Mouse (Mus musculus) forebrain, embryonic 12.5 days (tissue): ENCODE measurements around the gene Zbtb12. TPM values are rescaled to one million over a fixed set of nuclear protein-coding genes. Genes with fewer than 3 reads are reported as not detected.

Experiments used
- ATAC-seq: fragments of 200-750 bp; cut with Nextera tagmentation; 2 replicates; pipeline ENCODE4 v1.8.0; 2017; ENCODE audit warnings: moderate TSS enrichment; ENCODE audit not compliant: low FRiP score
- H3K27ac ChIP-seq: fragments of 300-500 bp; sonication (generic); 2 replicates; pipeline ENCODE4 v1.5.1; 2016; ENCODE audit warnings: mild to moderate bottlenecking
- H3K27me3 ChIP-seq: fragments of 300-500 bp; sonication (generic); 2 replicates; pipeline ENCODE4 v1.6.1; 2016; ENCODE audit warnings: mild to moderate bottlenecking
- H3K36me3 ChIP-seq: fragments of 300-500 bp; sonication (generic); replicated peaks from 2 replicates; pipeline ENCODE4 v1.6.1; 2016; ENCODE audit warnings: mild to moderate bottlenecking
- H3K4me1 ChIP-seq: fragments of 300-500 bp; sonication (generic); 2 replicates; pipeline ENCODE4 v1.6.1; 2016
- H3K4me2 ChIP-seq: fragments of 300-500 bp; sonication (generic); 2 replicates; pipeline ENCODE4 v1.6.1; 2016; ENCODE audit warnings: mild to moderate bottlenecking, moderate library complexity
- H3K4me3 ChIP-seq: fragments of 300-500 bp; sonication (generic); replicated peaks from 2 replicates; pipeline ENCODE4 v1.5.1; 2016; ENCODE audit warnings: mild to moderate bottlenecking
- H3K9ac ChIP-seq: fragments of 300-500 bp; sonication (generic); 2 replicates; pipeline ENCODE4 v1.6.1; 2016; ENCODE audit warnings: mild to moderate bottlenecking
- H3K9me3 ChIP-seq: fragments of 300-500 bp; sonication (generic); 2 replicates; pipeline ENCODE4 v1.6.1; 2016
- whole genome bisulfite sequencing: fragments of 180-500 bp; shearing (Covaris S2); methylation state at CpG from one replicate; pipeline ENCODE4 v1.1.7; 2016; 5-methylcytosine and 5-hydroxymethylcytosine counted together
- polyA plus RNA-seq: library from polyadenylated mRNA; unstranded; fragments of >200 nt; fragmentation: Nextera tagmentation; extraction: Ambion mirVana; gene quantifications from 2 replicates; pipeline ENCODE4 v1.2.1, GENCODE M21; 2016

Zbtb12 gene
- polyA plus RNA-seq, 1 experiment from 2014 or later: 9.2 TPM

DNA sequence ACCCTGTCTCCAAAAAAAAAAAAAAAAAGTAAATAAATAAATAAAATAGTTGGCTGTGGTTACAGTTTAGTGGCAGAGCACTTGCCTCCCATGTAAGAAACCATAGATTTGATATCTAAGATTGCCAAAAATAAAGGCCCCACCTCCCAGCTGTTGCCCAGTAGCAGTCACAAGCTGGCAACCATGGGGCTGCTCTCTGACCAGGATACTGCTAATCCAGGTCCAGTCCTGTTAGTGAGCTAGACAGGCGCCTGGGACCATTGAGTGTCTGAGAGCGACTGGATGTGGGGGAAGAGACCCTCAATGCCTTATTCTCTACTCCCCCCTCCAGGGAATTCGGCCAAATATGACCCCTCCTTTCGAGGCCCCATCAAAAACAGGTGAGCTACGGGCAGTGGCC is 37.0 kb downstream of the Zbtb12 start:
- WGBS: 90% methylated on average over 5 of the region's 5 CpGs
- H3K4me2 ChIP-seq: no peak overlapping the region
- H3K9ac ChIP-seq: no peak overlapping the region
- H3K36me3 ChIP-seq: peaks cover 29% of the 10 kb centered on the region
- no peaks in the 10 kb centered on the region for H3K4me1 ChIP-seq
- ATAC-seq: no peak
- H3K27ac ChIP-seq: no peak overlapping the region
- no peaks in the 10 kb centered on the region for H3K9me3 ChIP-seq
- H3K4me3 ChIP-seq: no peak overlapping the region
- no peaks in the 10 kb centered on the region for H3K27me3 ChIP-seq

DNA sequence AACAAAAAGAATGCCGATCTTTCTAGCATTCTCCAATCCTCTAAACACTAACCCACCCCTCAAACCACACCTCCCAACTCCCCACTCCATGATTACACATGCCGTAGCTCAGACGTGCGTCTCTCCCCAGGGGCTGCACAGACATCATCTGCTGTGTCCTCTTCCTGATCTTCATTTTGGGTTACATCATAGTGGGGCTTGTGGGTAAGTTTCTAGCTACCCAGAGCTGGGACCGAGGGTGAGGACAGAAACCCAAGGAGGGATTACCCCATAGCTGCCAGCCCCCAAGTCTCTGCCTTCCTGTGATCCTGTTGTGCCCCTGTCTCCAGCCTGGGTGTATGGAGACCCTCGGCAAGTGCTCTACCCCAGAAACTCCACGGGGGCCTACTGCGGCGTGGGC is 37.9 kb downstream of the Zbtb12 start:
- Histone ChIP-seq H3K9ac (no peak overlapping the region), H3K4me2 (no peak overlapping the region), H3K4me1 (no peaks in the 10 kb centered on the region), H3K27me3 (no peaks in the 10 kb centered on the region), H3K36me3 (peaks cover 20% of the 10 kb centered on the region), H3K9me3 (no peaks in the 10 kb centered on the region), H3K4me3 (no peak overlapping the region), H3K27ac (no peak overlapping the region)
- WGBS: 86% methylated on average over 9 of the region's 9 CpGs
- ATAC-seq: no peak

DNA sequence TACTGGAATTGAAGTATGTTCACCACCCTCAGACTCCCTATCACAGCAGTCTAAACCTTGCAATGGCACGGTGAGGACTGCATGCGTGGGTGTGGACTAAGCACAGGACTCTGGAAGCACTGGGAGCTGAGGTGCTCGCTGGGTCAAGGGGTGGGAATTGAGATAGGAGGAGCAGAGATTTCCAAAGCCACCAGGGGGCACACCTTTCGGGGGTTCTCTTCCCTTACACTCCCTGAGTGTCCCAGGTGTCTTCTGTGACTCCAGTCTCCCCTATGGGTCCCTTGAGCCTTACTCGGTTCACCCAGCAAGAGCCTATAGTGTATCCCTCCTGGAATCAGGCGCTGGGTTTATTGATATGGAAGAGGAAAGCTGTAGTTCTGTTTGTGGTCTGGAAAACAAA is 43.7 kb downstream of the Zbtb12 start:
- no peak overlapping the region for H3K4me2 ChIP-seq
- H3K9me3 ChIP-seq: no peaks in the 10 kb centered on the region
- no peak overlapping the region for H3K27ac ChIP-seq
- no peaks in the 10 kb centered on the region for H3K4me1 ChIP-seq
- H3K27me3 ChIP-seq: no peaks in the 10 kb centered on the region
- 46% methylated on average over 6 of the region's 6 CpGs for WGBS
- no peak overlapping the region for H3K9ac ChIP-seq
- no peaks in the 10 kb centered on the region for H3K36me3 ChIP-seq
- no peak for ATAC-seq
- H3K4me3 ChIP-seq: no peak overlapping the region

DNA sequence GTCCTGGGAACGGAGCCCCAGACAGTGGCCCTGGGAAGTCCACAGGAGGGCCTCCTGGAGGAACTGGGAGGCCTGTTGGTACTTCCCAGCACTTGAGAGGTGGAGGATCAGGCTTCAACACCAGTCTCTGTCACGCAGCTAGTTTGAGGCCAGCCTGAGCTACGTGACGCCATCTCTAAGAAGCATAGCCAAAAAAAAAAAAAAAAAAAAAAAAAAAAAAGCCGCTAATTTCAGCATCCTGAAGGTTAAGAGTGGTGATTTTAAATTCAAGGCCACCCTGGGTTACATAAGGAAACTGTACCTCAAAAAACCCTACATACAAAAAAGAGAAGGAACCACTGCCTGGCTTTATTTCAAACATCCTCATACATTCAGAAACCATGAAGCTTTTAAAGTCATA is 45.0 kb downstream of the Zbtb12 start:
- 62% methylated on average over 5 of the region's 5 CpGs for WGBS

DNA sequence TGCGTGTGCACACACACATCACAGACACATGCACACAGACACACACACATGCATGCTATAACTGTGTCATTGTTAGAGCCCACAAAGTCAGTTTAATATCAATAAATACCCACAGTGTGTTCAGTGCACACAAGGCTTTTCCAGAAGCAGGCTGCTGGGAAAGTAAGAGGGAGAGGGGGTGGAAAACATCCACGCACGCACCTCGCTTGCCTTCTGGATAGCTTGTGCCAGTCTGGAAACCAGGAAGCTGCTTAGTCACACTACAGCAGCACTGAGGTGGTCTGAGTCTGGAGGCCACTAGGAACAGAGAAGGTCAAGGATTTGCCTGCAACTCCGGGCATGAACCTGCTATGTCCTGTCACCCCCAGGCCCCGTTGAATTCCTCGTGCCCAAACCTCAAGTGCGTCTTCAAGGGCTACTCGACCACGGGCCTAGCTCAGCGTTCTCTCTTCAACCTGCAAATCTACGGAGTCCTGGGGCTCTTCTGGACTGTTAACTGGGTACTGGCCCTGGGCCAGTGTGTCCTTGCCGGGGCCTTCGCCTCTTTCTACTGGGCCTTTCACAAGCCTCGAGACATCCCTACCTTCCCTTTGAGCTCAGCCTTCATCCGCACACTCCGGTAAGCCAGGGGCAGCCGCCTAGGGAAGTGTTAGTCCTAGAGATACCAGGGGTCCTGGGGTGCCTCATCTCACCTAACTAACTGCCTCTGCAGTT is 48.2 kb downstream of the Zbtb12 start:
- Histone ChIP-seq H3K27me3 (no peaks in the 10 kb centered on the region), H3K4me2 (no peak overlapping the region), H3K9ac (no peak overlapping the region), H3K9me3 (no peaks in the 10 kb centered on the region), H3K4me1 (peaks cover 11% of the 10 kb centered on the region), H3K27ac (no peak overlapping the region), H3K36me3 (no peaks in the 10 kb centered on the region), H3K4me3 (no peak overlapping the region)
- WGBS: 85% methylated on average over 18 of the region's 18 CpGs
- ATAC-seq: no peak

More for the DNA sequence above, 45.0 kb downstream of the Zbtb12 start:
- Histone ChIP-seq H3K4me3 (no peak overlapping the region), H3K9me3 (no peaks in the 10 kb centered on the region), H3K4me2 (no peak overlapping the region), H3K27me3 (no peaks in the 10 kb centered on the region), H3K9ac (no peak overlapping the region), H3K36me3 (no peaks in the 10 kb centered on the region), H3K4me1 (no peaks in the 10 kb centered on the region), H3K27ac (no peak overlapping the region)
- ATAC-seq: no peak

DNA sequence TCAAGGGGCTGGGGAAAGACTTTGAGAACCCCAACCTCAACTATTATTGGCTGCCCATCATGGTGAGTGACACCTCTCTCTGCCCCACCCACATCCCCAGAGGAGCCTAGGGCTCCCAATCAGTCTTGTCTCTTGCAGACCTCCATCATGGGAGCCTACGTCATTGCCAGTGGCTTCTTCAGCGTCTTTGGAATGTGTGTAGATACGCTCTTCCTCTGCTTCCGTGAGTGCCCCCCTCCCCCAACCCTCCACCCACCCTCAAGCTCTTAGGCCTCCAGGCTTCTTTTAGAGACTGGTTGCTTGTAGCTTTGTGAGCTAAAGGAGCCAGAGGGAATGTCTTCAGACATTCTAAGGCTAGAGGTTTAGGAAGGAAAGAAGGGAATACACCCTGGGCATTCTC is 49.6 kb downstream of the Zbtb12 start:
- no peak for ATAC-seq
- Histone ChIP-seq H3K27me3 (no peaks in the 10 kb centered on the region), H3K36me3 (no peaks in the 10 kb centered on the region), H3K27ac (no peak overlapping the region), H3K4me1 (peaks cover 11% of the 10 kb centered on the region), H3K9ac (no peak overlapping the region), H3K4me2 (no peak overlapping the region), H3K4me3 (no peak overlapping the region), H3K9me3 (no peaks in the 10 kb centered on the region)
- 83% methylated on average over 4 of the region's 4 CpGs for WGBS

DNA sequence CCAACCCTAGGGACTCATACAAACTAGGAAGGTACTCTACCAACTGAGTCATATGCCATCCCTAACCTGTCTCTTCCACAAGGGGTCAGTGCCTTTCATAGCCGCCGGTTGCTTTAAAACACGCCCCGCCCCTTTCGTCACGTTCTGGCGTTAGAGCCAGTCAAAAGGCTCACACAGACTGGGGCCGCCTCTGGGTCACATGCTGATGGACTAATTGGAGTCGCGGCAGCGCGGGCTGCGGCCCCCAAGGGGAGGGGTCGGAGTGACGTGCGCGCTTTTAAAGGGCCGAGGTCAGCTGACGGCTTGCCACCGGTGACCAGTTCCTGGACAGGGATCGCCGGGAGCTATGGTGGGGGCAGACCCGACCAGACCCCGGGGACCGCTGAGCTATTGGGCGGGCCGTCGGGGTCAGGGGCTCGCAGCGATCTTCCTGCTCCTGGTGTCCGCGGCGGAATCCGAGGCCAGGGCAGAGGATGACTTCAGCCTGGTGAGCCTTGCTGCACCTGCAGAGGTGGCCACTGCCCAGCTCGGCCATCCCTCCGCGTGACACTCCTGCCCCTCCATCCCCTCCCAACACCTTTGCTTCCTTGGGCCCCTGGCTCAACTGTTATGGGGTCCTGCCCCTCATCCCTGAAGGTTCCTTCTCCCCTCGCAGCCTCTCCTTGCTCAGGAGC is 51.9 kb downstream of the Zbtb12 start, which contains the start of gene Neu1:
Gene Neu1, plus strand, starts transcription at position 193 of the 674 bp plus-strand sequence.
- Histone ChIP-seq H3K4me1 (peaks cover 11% of the 10 kb centered on the region), H3K9me3 (no peaks in the 10 kb centered on the region), H3K4me2 (peak within 1 kb of the TSS; percentile 97), H3K27ac (peak within 1 kb of the TSS; percentile 9; the same call in 1 of the 2 replicates), H3K4me3 (peak within 1 kb of the TSS; percentile 75), H3K36me3 (peaks cover 11% of the 10 kb centered on the region), H3K27me3 (no peaks in the 10 kb centered on the region), H3K9ac (peak within 1 kb of the TSS; percentile 90)
- WGBS: under 1% methylated on average over 38 of the region's 38 CpGs
- peak; percentile 97 for ATAC-seq

DNA sequence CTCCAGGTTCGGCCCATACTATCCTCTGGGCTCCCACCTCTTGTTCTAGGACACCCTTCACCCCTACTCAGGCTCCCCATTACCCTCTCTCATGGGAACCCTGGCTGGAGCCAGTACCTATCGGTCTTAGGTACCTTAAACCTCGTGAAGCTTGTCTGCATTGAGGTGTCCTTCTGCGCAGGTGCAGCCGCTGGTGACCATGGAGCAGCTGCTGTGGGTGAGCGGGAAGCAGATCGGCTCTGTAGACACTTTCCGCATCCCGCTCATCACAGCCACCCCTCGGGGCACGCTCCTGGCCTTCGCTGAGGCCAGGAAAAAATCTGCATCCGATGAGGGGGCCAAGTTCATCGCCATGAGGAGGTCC is 52.4 kb downstream of the Zbtb12 start:
- WGBS: 14% methylated on average over 14 of the region's 14 CpGs
- peaks cover 11% of the 10 kb centered on the region for H3K36me3 ChIP-seq
- H3K4me2 ChIP-seq: peak overlapping the region; percentile 97
- 0 out of 2 replicates have a peak overlapping the region, but pooled peaks have one; percentile 9 for H3K27ac ChIP-seq
- H3K4me3 ChIP-seq: peak overlapping the region; percentile 75
- ATAC-seq: no peak; the same call in 1 of the 2 replicates
- no peaks in the 10 kb centered on the region for H3K27me3 ChIP-seq
- H3K9ac ChIP-seq: peak overlapping the region; percentile 90
- H3K4me1 ChIP-seq: peaks cover 11% of the 10 kb centered on the region
- no peaks in the 10 kb centered on the region for H3K9me3 ChIP-seq

DNA sequence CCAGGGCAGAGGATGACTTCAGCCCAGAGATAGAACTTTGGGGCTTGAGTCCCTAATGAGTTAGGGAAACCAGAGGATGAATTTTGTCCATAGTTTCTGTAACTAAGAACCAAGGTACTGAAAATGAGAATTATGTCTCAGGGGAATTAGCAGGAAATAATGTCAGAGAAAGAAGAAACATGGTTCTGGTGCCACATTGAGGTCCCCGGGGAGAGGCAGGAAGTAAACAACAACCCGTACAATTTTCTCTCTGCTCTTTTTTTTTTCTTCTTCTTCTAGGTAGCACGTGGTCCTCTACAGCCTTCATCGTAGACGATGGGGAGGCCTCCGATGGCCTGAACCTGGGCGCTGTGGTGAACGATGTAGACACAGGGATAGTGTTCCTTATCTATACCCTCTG is 53.0 kb downstream of the Zbtb12 start:
- ATAC-seq: no peak
- no peaks in the 10 kb centered on the region for H3K27me3 ChIP-seq
- H3K4me2 ChIP-seq: peak overlapping the region; percentile 97
- peak overlapping the region; percentile 90; the same call in 1 of the 2 replicates for H3K9ac ChIP-seq
- no peak overlapping the region for H3K27ac ChIP-seq
- H3K9me3 ChIP-seq: no peaks in the 10 kb centered on the region
- H3K36me3 ChIP-seq: peaks cover 11% of the 10 kb centered on the region
- H3K4me3 ChIP-seq: peak overlapping the region; percentile 75
- 92% methylated on average over 8 of the region's 8 CpGs for WGBS
- peaks cover 11% of the 10 kb centered on the region for H3K4me1 ChIP-seq

DNA sequence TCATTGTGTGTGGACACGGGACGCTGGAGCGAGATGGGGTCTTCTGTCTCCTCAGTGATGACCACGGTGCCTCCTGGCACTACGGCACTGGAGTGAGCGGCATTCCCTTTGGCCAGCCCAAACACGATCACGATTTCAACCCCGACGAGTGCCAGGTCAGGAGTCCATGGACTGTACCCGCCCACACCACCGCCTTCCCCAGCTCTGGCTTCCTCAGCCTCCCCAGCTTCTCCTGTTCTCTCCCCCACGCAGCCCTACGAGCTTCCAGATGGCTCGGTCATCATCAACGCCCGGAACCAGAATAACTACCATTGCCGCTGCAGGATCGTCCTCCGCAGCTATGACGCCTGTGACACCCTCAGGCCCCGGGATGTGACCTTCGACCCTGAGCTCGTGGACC is 54.7 kb downstream of the Zbtb12 start:
- no peaks in the 10 kb centered on the region for H3K27me3 ChIP-seq
- no peak overlapping the region for H3K9ac ChIP-seq
- no peak overlapping the region for H3K4me2 ChIP-seq
- H3K9me3 ChIP-seq: no peaks in the 10 kb centered on the region
- 71% methylated on average over 24 of the region's 24 CpGs for WGBS
- no peak overlapping the region for H3K4me3 ChIP-seq
- H3K27ac ChIP-seq: no peak overlapping the region
- H3K36me3 ChIP-seq: peaks cover 11% of the 10 kb centered on the region
- no peak for ATAC-seq
- peaks cover 11% of the 10 kb centered on the region for H3K4me1 ChIP-seq

DNA sequence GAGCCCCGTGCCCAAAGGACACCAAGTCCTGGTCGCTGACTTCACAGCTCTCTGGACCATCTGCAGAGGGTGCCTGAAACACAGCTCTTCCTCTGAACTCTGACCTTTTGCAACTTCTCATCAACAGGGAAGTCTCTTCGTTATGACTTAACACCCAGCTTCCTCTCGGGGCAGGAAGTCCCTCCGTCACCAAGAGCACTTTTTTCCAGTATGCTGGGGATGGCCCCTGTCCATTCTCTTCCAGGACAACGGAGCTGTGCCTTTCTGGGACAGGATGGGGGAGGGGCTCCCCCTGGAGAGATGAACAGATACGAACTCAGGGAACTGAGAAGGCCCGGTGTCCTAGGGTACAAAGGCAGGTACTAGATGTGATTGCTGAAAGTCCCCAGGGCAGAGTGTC is 55.5 kb downstream of the Zbtb12 start:
- Histone ChIP-seq H3K27me3 (no peaks in the 10 kb centered on the region), H3K4me2 (no peak overlapping the region), H3K27ac (no peak overlapping the region), H3K9me3 (no peaks in the 10 kb centered on the region), H3K36me3 (peaks cover 11% of the 10 kb centered on the region), H3K4me3 (no peak overlapping the region), H3K4me1 (peaks cover 11% of the 10 kb centered on the region), H3K9ac (no peak overlapping the region)
- ATAC-seq: no peak
- 60% methylated on average over 8 of the region's 8 CpGs for WGBS

DNA sequence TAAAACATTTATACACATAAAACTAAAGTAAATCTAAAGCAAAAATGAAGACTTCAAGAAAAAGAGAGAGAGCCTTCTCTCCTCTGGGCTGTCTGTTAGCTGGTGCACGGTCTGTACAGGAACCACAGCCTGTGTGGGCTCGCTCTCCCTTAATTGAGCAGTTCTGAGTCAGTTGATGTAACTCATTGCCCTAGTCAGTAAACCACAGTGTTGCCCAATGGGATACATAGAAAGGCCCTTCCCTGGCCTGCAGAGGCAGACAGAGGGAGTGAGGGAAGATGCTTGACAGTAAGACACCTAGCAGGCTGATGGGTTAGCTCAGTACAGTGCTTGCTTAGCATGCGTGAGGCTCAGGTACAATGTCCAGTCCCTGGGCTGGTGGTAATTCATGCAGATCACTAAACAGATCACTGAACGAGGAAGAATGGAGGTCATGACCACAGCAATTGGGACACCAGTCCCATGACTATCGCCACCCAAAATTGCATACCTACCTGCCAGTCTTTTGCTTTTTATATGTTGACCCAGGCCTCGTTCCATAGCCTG is 58.8 kb downstream of the Zbtb12 start:
- no peak for ATAC-seq
- 91% methylated on average over 6 of the region's 6 CpGs for WGBS
- H3K4me1 ChIP-seq: peaks cover 7% of the 10 kb centered on the region

More for the DNA sequence above, 58.8 kb downstream of the Zbtb12 start:
- Histone ChIP-seq H3K9ac (no peak overlapping the region), H3K27ac (no peak overlapping the region), H3K36me3 (peaks cover 11% of the 10 kb centered on the region), H3K9me3 (no peaks in the 10 kb centered on the region), H3K27me3 (no peaks in the 10 kb centered on the region), H3K4me3 (no peak overlapping the region), H3K4me2 (no peak overlapping the region)
